Mouse (Mus musculus): ENCODE measurements around the gene Tgfbr3. TPM values are rescaled to one million over a fixed set of nuclear protein-coding genes. Genes with fewer than 3 reads are reported as not detected.

The Tgfbr3 gene
- polyA plus RNA-seq, 1 experiment = 6.1 TPM

GRCm38 (mm10) chr5:107103591-107103990 lies 185.8 kb downstream of the Tgfbr3 start:
- Histone ChIP-seq H3K4me3 (ENCODE audit: insufficient read depth, low read length) (no peak overlapping the region), H3K27ac (ENCODE audit: insufficient read depth, low read length) (no peak overlapping the region), H3K4me1 (ENCODE audit: control insufficient read depth, insufficient read depth, low read length) (no peaks in the 10 kb centered on the region)
- no peak for TF ChIP-seq CTCF (IDR thresholded peaks at IDR 0.05; ENCODE audit: extremely low read depth, insufficient read depth, low read length)
- TF ChIP-seq POLR2A (IDR thresholded peaks at IDR 0.05; ENCODE audit: extremely low read depth, insufficient read depth, low read length) = no peak

GRCm38 (mm10) chr5:107102916-107103315 lies 186.5 kb downstream of the Tgfbr3 start:
- Histone ChIP-seq H3K4me1 (ENCODE audit: control insufficient read depth, insufficient read depth, low read length) (peaks cover under 1% of the 10 kb centered on the region; the same call in 1 of the 2 replicates), H3K27ac (ENCODE audit: insufficient read depth, low read length) (no peak overlapping the region), H3K4me3 (ENCODE audit: insufficient read depth, low read length) (no peak overlapping the region)
- TF ChIP-seq CTCF (IDR thresholded peaks at IDR 0.05; ENCODE audit: extremely low read depth, insufficient read depth, low read length) (no peak), POLR2A (IDR thresholded peaks at IDR 0.05; ENCODE audit: extremely low read depth, insufficient read depth, low read length) (no peak)

GRCm38 (mm10) chr5:107101684-107102083 lies 187.7 kb downstream of the Tgfbr3 start:
- Histone ChIP-seq H3K4me3 (ENCODE audit: insufficient read depth, low read length) (no peak overlapping the region), H3K4me1 (ENCODE audit: control insufficient read depth, insufficient read depth, low read length) (peaks cover 2% of the 10 kb centered on the region), H3K27ac (ENCODE audit: insufficient read depth, low read length) (no peak overlapping the region)
- no peak for TF ChIP-seq CTCF (IDR thresholded peaks at IDR 0.05; ENCODE audit: extremely low read depth, insufficient read depth, low read length)
- no peak for TF ChIP-seq POLR2A (IDR thresholded peaks at IDR 0.05; ENCODE audit: extremely low read depth, insufficient read depth, low read length)

GRCm38 (mm10) chr5:107101135-107101534 lies 188.3 kb downstream of the Tgfbr3 start:
- H3K4me3 ChIP-seq (ENCODE audit: insufficient read depth, low read length) = no peak overlapping the region
- no peak overlapping the region for H3K27ac ChIP-seq (ENCODE audit: insufficient read depth, low read length)
- TF ChIP-seq POLR2A (IDR thresholded peaks at IDR 0.05; ENCODE audit: extremely low read depth, insufficient read depth, low read length) = no peak
- TF ChIP-seq CTCF (IDR thresholded peaks at IDR 0.05; ENCODE audit: extremely low read depth, insufficient read depth, low read length) = no peak
- peaks cover 2% of the 10 kb centered on the region for H3K4me1 ChIP-seq (ENCODE audit: control insufficient read depth, insufficient read depth, low read length)

- TF ChIP-seq POLR2A (IDR thresholded peaks at IDR 0.05; ENCODE audit: extremely low read depth, insufficient read depth, low read length) (no peak), CTCF (IDR thresholded peaks at IDR 0.05; ENCODE audit: extremely low read depth, insufficient read depth, low read length) (no peak)
- no peak overlapping the region for H3K4me3 ChIP-seq (ENCODE audit: insufficient read depth, low read length)
- peaks cover 2% of the 10 kb centered on the region for H3K4me1 ChIP-seq (ENCODE audit: control insufficient read depth, insufficient read depth, low read length)
- H3K27ac ChIP-seq (ENCODE audit: insufficient read depth, low read length) = no peak overlapping the region
Observed at GRCm38 (mm10) chr5:107099634-107100033, 189.8 kb downstream of the Tgfbr3 start.

GRCm38 (mm10) chr5:107099076-107099475 lies 190.4 kb downstream of the Tgfbr3 start:
- TF ChIP-seq POLR2A (IDR thresholded peaks at IDR 0.05; ENCODE audit: extremely low read depth, insufficient read depth, low read length) (no peak), CTCF (IDR thresholded peaks at IDR 0.05; ENCODE audit: extremely low read depth, insufficient read depth, low read length) (no peak)
- H3K27ac ChIP-seq (ENCODE audit: insufficient read depth, low read length) = no peak overlapping the region
- H3K4me1 ChIP-seq (ENCODE audit: control insufficient read depth, insufficient read depth, low read length) = peaks cover 2% of the 10 kb centered on the region
- no peak overlapping the region for H3K4me3 ChIP-seq (ENCODE audit: insufficient read depth, low read length)

- TF ChIP-seq POLR2A (IDR thresholded peaks at IDR 0.05; ENCODE audit: extremely low read depth, insufficient read depth, low read length) (no peak), CTCF (IDR thresholded peaks at IDR 0.05; ENCODE audit: extremely low read depth, insufficient read depth, low read length) (no peak)
- peaks cover 2% of the 10 kb centered on the region for H3K4me1 ChIP-seq (ENCODE audit: control insufficient read depth, insufficient read depth, low read length)
- no peak overlapping the region for H3K4me3 ChIP-seq (ENCODE audit: insufficient read depth, low read length)
- H3K27ac ChIP-seq (ENCODE audit: insufficient read depth, low read length) = no peak overlapping the region
Observed at GRCm38 (mm10) chr5:107098007-107098406, 191.4 kb downstream of the Tgfbr3 start.

- H3K4me1 ChIP-seq (ENCODE audit: control insufficient read depth, insufficient read depth, low read length) = peaks cover 2% of the 10 kb centered on the region
- no peak overlapping the region for H3K4me3 ChIP-seq (ENCODE audit: insufficient read depth, low read length)
- H3K27ac ChIP-seq (ENCODE audit: insufficient read depth, low read length) = no peak overlapping the region
- TF ChIP-seq POLR2A (IDR thresholded peaks at IDR 0.05; ENCODE audit: extremely low read depth, insufficient read depth, low read length) = no peak
Observed at GRCm38 (mm10) chr5:107097314-107097713, 192.1 kb downstream of the Tgfbr3 start.

- H3K4me1 ChIP-seq (ENCODE audit: control insufficient read depth, insufficient read depth, low read length) = peaks cover 2% of the 10 kb centered on the region
- TF ChIP-seq CTCF (IDR thresholded peaks at IDR 0.05; ENCODE audit: extremely low read depth, insufficient read depth, low read length) = no peak
- TF ChIP-seq POLR2A (IDR thresholded peaks at IDR 0.05; ENCODE audit: extremely low read depth, insufficient read depth, low read length) = no peak
- H3K27ac ChIP-seq (ENCODE audit: insufficient read depth, low read length) = no peak overlapping the region
Observed at GRCm38 (mm10) chr5:107094233-107094632, 195.2 kb downstream of the Tgfbr3 start.

GRCm38 (mm10) chr5:107093253-107093652 lies 196.2 kb downstream of the Tgfbr3 start:
- TF ChIP-seq CTCF (IDR thresholded peaks at IDR 0.05; ENCODE audit: extremely low read depth, insufficient read depth, low read length) (no peak), POLR2A (IDR thresholded peaks at IDR 0.05; ENCODE audit: extremely low read depth, insufficient read depth, low read length) (no peak)
- H3K27ac ChIP-seq (ENCODE audit: insufficient read depth, low read length) = no peak overlapping the region
- H3K4me3 ChIP-seq (ENCODE audit: insufficient read depth, low read length) = no peak overlapping the region
- H3K4me1 ChIP-seq (ENCODE audit: control insufficient read depth, insufficient read depth, low read length) = peaks cover 2% of the 10 kb centered on the region

More at GRCm38 (mm10) chr5:107094233-107094632, 195.2 kb downstream of the Tgfbr3 start:
- no peak overlapping the region for H3K4me3 ChIP-seq (ENCODE audit: insufficient read depth, low read length)
